Mouse (Mus musculus) kidney, embryonic 16.5 days (tissue): ENCODE results near the gene Chrna9. TPM values are rescaled to one million over a fixed set of nuclear protein-coding genes. Genes with fewer than 3 reads are reported as not detected.
"Not testable (repeated sequence)": the region's sequence is repeated elsewhere in the genome, so short reads cannot be mapped to it uniquely, and the experiment has no call there.

Experiments used
- ATAC-seq: fragments of 200-750 bp; cut with Nextera tagmentation; 2 replicates; pipeline ENCODE4 v1.8.0; 2017; ENCODE audit warnings: moderate TSS enrichment; ENCODE audit not compliant: low FRiP score, low TSS enrichment
- H3K27ac ChIP-seq: fragments of 300-500 bp; sonication (generic); 2 replicates; pipeline ENCODE4 v1.5.1; 2014; ENCODE audit warnings: low read length
- H3K27me3 ChIP-seq: fragments of 300-500 bp; sonication (generic); 2 replicates; pipeline ENCODE4 v1.6.1; 2014; ENCODE audit warnings: low read length, control low read depth, mixed read lengths; ENCODE audit not compliant: insufficient read depth
- H3K36me3 ChIP-seq: fragments of 300-500 bp; sonication (generic); 2 replicates; pipeline ENCODE4 v1.6.1; 2014; ENCODE audit warnings: low read length, control low read depth, mixed read lengths; ENCODE audit not compliant: insufficient read depth
- H3K4me1 ChIP-seq: fragments of 300-500 bp; sonication (generic); 2 replicates; pipeline ENCODE4 v1.6.1; 2014; ENCODE audit warnings: low read length, control low read depth, mixed read lengths; ENCODE audit not compliant: insufficient read depth
- H3K4me2 ChIP-seq: fragments of 300-500 bp; sonication (generic); replicated peaks from 2 replicates; pipeline ENCODE4 v1.6.1; 2014; ENCODE audit warnings: low read depth, low read length
- H3K4me3 ChIP-seq: fragments of 300-500 bp; sonication (generic); 2 replicates; pipeline ENCODE4 v1.5.1; 2014; ENCODE audit warnings: mild to moderate bottlenecking, low read length
- H3K9ac ChIP-seq: fragments of 300-500 bp; sonication (generic); replicated peaks from 2 replicates; pipeline ENCODE4 v1.6.1; 2014; ENCODE audit warnings: low read length
- H3K9me3 ChIP-seq: fragments of 300-500 bp; sonication (generic); 2 replicates; pipeline ENCODE4 v1.6.1; 2016; ENCODE audit warnings: low read length, control low read depth
- WGBS: fragments of 180-500 bp; shearing (Covaris S2); extraction: QIAGEN DNeasy Blood & Tissue Kit; methylation state at CpG from one replicate; pipeline ENCODE4 v1.1.7; 2014; 5-methylcytosine and 5-hydroxymethylcytosine counted together
- polyA plus RNA-seq: library from polyadenylated mRNA; unstranded; fragments of >200 nt; fragmentation: Nextera tagmentation; extraction: Ambion mirVana; gene quantifications from 2 replicates; pipeline ENCODE4 v1.2.1, GENCODE M21; 2015

Gene Chrna9
- polyA plus RNA-seq, 1 experiment from 2014 or later: 0.30 TPM

- no peak overlapping the region for H3K9ac ChIP-seq
- H3K36me3 ChIP-seq: no peaks in the 10 kb centered on the region
- no peak overlapping the region for H3K27ac ChIP-seq
- H3K4me2 ChIP-seq: no peak overlapping the region
- no peaks in the 10 kb centered on the region for H3K27me3 ChIP-seq
- no peak for ATAC-seq
- no peaks in the 10 kb centered on the region for H3K9me3 ChIP-seq
- no peak overlapping the region for H3K4me3 ChIP-seq
- H3K4me1 ChIP-seq: no peaks in the 10 kb centered on the region
- 47% methylated on average over 12 of the region's 12 CpGs for WGBS
Measured at GRCm38 (mm10) chr5:65967091-65967490, 32.4 kb downstream of the Chrna9 start.

DNA sequence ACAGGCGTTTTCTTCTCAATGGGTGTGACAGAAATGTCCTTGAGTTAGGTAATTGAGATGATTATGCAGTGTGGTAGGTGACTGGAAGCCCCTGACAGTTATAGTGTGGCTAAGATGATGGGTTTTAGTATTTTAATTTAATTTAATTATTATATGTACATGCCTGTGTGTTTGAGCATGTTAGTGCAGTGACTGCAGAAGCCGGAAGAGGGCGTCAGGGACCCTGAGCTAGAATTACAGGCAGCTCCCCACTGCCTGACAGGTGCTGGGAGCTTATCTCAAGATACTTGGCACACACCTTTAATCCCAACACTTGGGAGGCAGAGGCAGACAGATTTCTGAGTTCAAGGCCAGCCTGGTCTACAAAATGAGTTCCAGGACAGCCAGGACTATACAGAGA lies 33.3 kb downstream of the Chrna9 start:
- no peaks in the 10 kb centered on the region for H3K27me3 ChIP-seq
- no peak overlapping the region for H3K4me2 ChIP-seq
- no peak for ATAC-seq
- no peak overlapping the region for H3K27ac ChIP-seq
- no peaks in the 10 kb centered on the region for H3K9me3 ChIP-seq
- no peaks in the 10 kb centered on the region for H3K4me1 ChIP-seq
- whole genome bisulfite sequencing: 94% methylated on average over 3 of the region's 3 CpGs
- no peak overlapping the region for H3K9ac ChIP-seq
- no peak overlapping the region for H3K4me3 ChIP-seq
- H3K36me3 ChIP-seq: no peaks in the 10 kb centered on the region

GRCm38 (mm10) chr5:65973189-65973588 lies 38.5 kb downstream of the Chrna9 start:
- no peak overlapping the region for H3K4me2 ChIP-seq
- H3K27me3 ChIP-seq: no peaks in the 10 kb centered on the region

GRCm38 (mm10) chr5:65975731-65976130 lies 41.0 kb downstream of the Chrna9 start:
- no peaks in the 10 kb centered on the region for H3K4me1 ChIP-seq
- WGBS: 89% methylated on average over 12 of the region's 13 CpGs
- no peak for ATAC-seq

More at GRCm38 (mm10) chr5:65973189-65973588, 38.5 kb downstream of the Chrna9 start:
- WGBS: 64% methylated on average over 2 of the region's 2 CpGs
- H3K9me3 ChIP-seq: no peaks in the 10 kb centered on the region
- no peaks in the 10 kb centered on the region for H3K4me1 ChIP-seq
- no peak overlapping the region for H3K27ac ChIP-seq
- H3K9ac ChIP-seq: no peak overlapping the region
- no peaks in the 10 kb centered on the region for H3K36me3 ChIP-seq
- no peak for ATAC-seq
- H3K4me3 ChIP-seq: no peak overlapping the region

DNA sequence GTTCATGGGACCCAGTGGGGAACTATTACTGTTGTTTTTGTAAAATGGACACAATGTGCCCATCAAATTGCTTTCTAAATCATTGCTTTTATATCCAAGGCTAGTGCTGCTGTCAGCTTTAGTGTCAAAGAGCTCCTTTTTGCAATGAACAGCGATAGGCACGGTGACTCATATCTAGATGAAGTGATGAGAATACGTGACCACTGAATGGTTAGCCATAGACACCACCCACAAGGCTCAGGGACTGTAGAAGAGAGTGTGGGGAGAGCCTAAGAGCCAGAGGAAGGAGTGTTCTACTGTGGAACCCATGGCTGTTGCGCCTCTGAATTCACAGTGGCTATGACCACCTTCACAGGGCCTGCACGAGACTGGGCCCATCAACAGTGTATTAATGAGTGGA lies 51.7 kb downstream of the Chrna9 start:
- no peaks in the 10 kb centered on the region for H3K4me1 ChIP-seq
- 91% methylated on average over 5 of the region's 5 CpGs for WGBS
- H3K4me2 ChIP-seq: no peak overlapping the region
- H3K36me3 ChIP-seq: no peaks in the 10 kb centered on the region
- H3K9me3 ChIP-seq: 0 out of 2 replicates have a peak, but pooled peaks cover 2% of the 10 kb centered on the region
- H3K9ac ChIP-seq: no peak overlapping the region
- no peak for ATAC-seq
- H3K27ac ChIP-seq: no peak overlapping the region
- no peak overlapping the region for H3K4me3 ChIP-seq
- H3K27me3 ChIP-seq: no peaks in the 10 kb centered on the region

More at GRCm38 (mm10) chr5:65975731-65976130, 41.0 kb downstream of the Chrna9 start:
- Histone ChIP-seq H3K27me3 (no peaks in the 10 kb centered on the region), H3K9ac (no peak overlapping the region), H3K9me3 (no peaks in the 10 kb centered on the region), H3K4me3 (no peak overlapping the region), H3K36me3 (no peaks in the 10 kb centered on the region), H3K27ac (no peak overlapping the region), H3K4me2 (no peak overlapping the region)

- H3K4me1 ChIP-seq, H3K4me3 ChIP-seq, H3K27me3 ChIP-seq, H3K36me3 ChIP-seq, H3K9ac ChIP-seq, H3K9me3 ChIP-seq, ATAC-seq, H3K4me2 ChIP-seq, H3K27ac ChIP-seq: not testable (repeated sequence)
- WGBS: 74% methylated on average over 3 of the region's 3 CpGs
Measured at GRCm38 (mm10) chr5:65987004-65987403, 52.3 kb downstream of the Chrna9 start.

DNA sequence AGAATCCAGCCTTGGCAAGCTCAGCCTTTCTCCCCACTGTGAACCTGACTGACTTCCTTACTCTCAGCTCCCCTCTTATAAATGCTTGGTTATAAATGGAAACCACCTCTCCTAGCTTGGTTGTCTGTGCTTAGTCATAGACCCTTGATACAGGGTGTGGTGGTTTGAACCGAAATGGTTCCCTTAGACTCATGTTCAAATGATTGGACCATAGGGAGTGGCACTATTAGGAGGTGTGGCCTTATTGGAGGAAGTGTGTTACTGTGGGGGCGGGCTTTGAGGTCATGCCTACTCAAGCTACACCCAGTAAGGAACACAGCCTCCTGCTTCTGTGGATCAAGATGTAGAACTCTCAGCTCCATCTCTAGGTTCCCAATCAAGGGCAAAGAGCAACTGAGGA lies 56.5 kb downstream of the Chrna9 start:
- 87% methylated on average over 2 of the region's 2 CpGs for WGBS

GRCm38 (mm10) chr5:65994643-65995042 lies 59.9 kb downstream of the Chrna9 start:
- no peaks in the 10 kb centered on the region for H3K9me3 ChIP-seq
- no peak overlapping the region for H3K4me3 ChIP-seq
- H3K9ac ChIP-seq: no peak overlapping the region
- WGBS: 55% methylated on average over 6 of the region's 6 CpGs
- 0 out of 2 replicates have a peak, but pooled peaks have one; percentile 42 for ATAC-seq
- peak overlapping the region; percentile 23; the same call in 1 of the 2 replicates for H3K27ac ChIP-seq
- H3K27me3 ChIP-seq: no peaks in the 10 kb centered on the region
- no peak overlapping the region for H3K4me2 ChIP-seq
- no peaks in the 10 kb centered on the region for H3K36me3 ChIP-seq
- H3K4me1 ChIP-seq: peaks cover under 1% of the 10 kb centered on the region; the same call in 1 of the 2 replicates

More for the DNA sequence above, 56.5 kb downstream of the Chrna9 start:
- no peak overlapping the region for H3K27ac ChIP-seq
- no peaks in the 10 kb centered on the region for H3K4me1 ChIP-seq
- H3K36me3 ChIP-seq: no peaks in the 10 kb centered on the region
- H3K9me3 ChIP-seq: 0 out of 2 replicates have a peak, but pooled peaks cover 2% of the 10 kb centered on the region
- no peak overlapping the region for H3K4me3 ChIP-seq
- H3K9ac ChIP-seq: no peak overlapping the region
- no peaks in the 10 kb centered on the region for H3K27me3 ChIP-seq
- ATAC-seq: no peak
- H3K4me2 ChIP-seq: no peak overlapping the region

GRCm38 (mm10) chr5:65997813-65998212 lies 63.1 kb downstream of the Chrna9 start:
- peaks cover 17% of the 10 kb centered on the region for H3K4me1 ChIP-seq
- no peaks in the 10 kb centered on the region for H3K9me3 ChIP-seq
- no peaks in the 10 kb centered on the region for H3K27me3 ChIP-seq
- ATAC-seq: no peak
- H3K27ac ChIP-seq: no peak overlapping the region
- H3K4me2 ChIP-seq: no peak overlapping the region
- H3K9ac ChIP-seq: no peak overlapping the region
- no peaks in the 10 kb centered on the region for H3K36me3 ChIP-seq
- H3K4me3 ChIP-seq: no peak overlapping the region

- Histone ChIP-seq H3K36me3 (no peaks in the 10 kb centered on the region), H3K4me2 (no peak overlapping the region), H3K9ac (no peak overlapping the region), H3K27me3 (no peaks in the 10 kb centered on the region), H3K4me3 (no peak overlapping the region), H3K9me3 (no peaks in the 10 kb centered on the region), H3K27ac (no peak overlapping the region), H3K4me1 (peaks cover 17% of the 10 kb centered on the region)
- 81% methylated on average over 7 of the region's 7 CpGs for WGBS
- no peak for ATAC-seq
Measured at GRCm38 (mm10) chr5:65999106-65999505, 64.4 kb downstream of the Chrna9 start.
